22 mouse cellular contexts compared by ENCODE assay signal in the genomic region with DNA sequence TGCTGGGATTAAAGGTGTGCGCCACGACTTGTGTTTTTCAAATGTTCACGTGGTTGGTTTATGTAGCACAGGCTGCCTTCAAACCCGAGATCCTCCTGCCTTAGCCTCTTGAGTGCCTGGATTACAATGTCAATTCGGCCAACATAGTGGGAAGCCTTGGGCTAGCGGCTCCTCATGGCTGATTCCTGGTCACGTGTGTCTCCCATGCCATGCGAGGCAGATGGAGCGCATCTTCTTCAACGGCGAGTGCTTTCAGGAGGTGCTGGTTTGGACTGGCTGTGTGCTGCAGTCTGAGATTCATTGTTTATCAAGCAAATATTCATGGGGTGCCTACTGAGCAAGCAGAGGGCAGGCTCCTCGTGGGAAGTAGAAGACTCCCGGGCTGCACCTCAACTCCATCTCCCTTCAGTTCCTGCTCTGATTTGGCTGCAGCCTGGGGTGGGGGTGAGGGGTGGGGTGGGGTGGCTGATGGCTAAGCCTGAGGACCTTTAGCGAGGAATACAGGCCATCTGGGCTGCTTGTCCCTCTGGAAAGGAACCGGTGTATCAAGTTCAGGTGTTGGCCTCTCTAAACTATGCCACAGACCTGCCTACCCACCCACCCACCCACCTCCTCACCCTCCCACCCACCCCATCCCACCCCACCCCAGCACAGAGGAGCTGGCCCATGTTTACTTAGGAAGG. TPM values are rescaled to one million over a fixed set of nuclear protein-coding genes. Genes with fewer than 3 reads are reported as not detected.
DNase-seq lines count a peak whose midpoint lies in the region; ATAC-seq lines count a peak whose summit lies in the region.
"Had no signal": no experiment of that assay in that cellular context is flagged by ENCODE, and none has a peak within 500 bp of the region (broad histone marks: within the 10 kb centered on the region; RNA-seq: fewer than 3 reads in every experiment).

No protein-coding gene starts in this region.

- peaks cover 25% of the 10 kb centered on the region for H3K4me1 ChIP-seq in kidney, embryonic 15.5 days
- H3K4me1 ChIP-seq in intestine, embryonic 15.5 days (replicated peaks) = peaks cover 18% of the 10 kb centered on the region

- no peak overlapping the region for H3K9ac ChIP-seq in kidney, embryonic 15.5 days
- no peak overlapping the region for H3K9ac ChIP-seq in intestine, embryonic 15.5 days
- H3K9ac ChIP-seq: embryonic facial prominence, embryonic 13.5 days; hindbrain, embryonic 12.5 days had no signal

- no peak overlapping the region for H3K4me3 ChIP-seq in kidney, embryonic 15.5 days (replicated peaks)
- H3K4me3 ChIP-seq in intestine, embryonic 15.5 days (replicated peaks) = no peak overlapping the region
- H3K4me3 ChIP-seq: embryonic facial prominence, embryonic 13.5 days; heart, embryonic 10.5 days; hindbrain, embryonic 12.5 days; megakaryocyte, embryonic 14.5 days; myocyte had no signal

- no peaks in the 10 kb centered on the region for H3K27me3 ChIP-seq in kidney, embryonic 15.5 days
- H3K27me3 ChIP-seq in intestine, embryonic 15.5 days (replicated peaks) = no peaks in the 10 kb centered on the region
- H3K27me3 ChIP-seq: embryonic facial prominence, embryonic 13.5 days; hindbrain, embryonic 12.5 days had no signal

- DNase-seq in cerebellum, adult 9-11 months = peak; percentile 15
- no peak for DNase-seq in cerebellum, adult 11-12 months
- no peak for DNase-seq in kidney, postnatal 4 days
- DNase-seq in ES-CJ7 (ENCODE audit: low read depth, low spot score) = peak; percentile 26
- DNase-seq in layer of hippocampus, adult 11-12 months (ENCODE audit: low spot score) = no peak
- no peak for DNase-seq in adrenal gland, adult 8-10 months
- DNase-seq: heart, postnatal 10 days; kidney, postnatal 10 days; lung, postnatal 10 days; midbrain, embryonic 14.5 days; thymus, adult 2 months had no signal

- no peak for ATAC-seq in kidney, embryonic 15.5 days (replicated peaks; ENCODE audit: low FRiP score)
- peak; percentile 14; the same call in 1 of the 2 replicates for ATAC-seq in intestine, embryonic 15.5 days
- ATAC-seq: CD4-positive, CD25-positive, alpha-beta regulatory T cell, adult 4 months; inflammation-experienced regulatory T-cells, adult 6 months had no signal

- peak overlapping the region; percentile 48; the same call in 1 of the 2 replicates for H3K27ac ChIP-seq in kidney, embryonic 15.5 days
- peak overlapping the region; percentile 38; the same call in 1 of the 2 replicates for H3K27ac ChIP-seq in intestine, embryonic 15.5 days
- H3K27ac ChIP-seq: embryonic facial prominence, embryonic 13.5 days; heart, embryonic 10.5 days; hindbrain, embryonic 12.5 days had no signal

- H3K36me3 ChIP-seq in kidney, embryonic 15.5 days = no peaks in the 10 kb centered on the region
- no peaks in the 10 kb centered on the region for H3K36me3 ChIP-seq in intestine, embryonic 15.5 days
- H3K36me3 ChIP-seq: embryonic facial prominence, embryonic 13.5 days; G1E; heart, embryonic 10.5 days; hindbrain, embryonic 12.5 days had no signal

- WGBS in kidney, embryonic 15.5 days = 74% methylated on average over 15 of the region's 15 CpGs
- WGBS in intestine, embryonic 15.5 days = 63% methylated on average over 15 of the region's 15 CpGs

- H3K9me3 ChIP-seq in kidney, embryonic 15.5 days (replicated peaks) = no peaks in the 10 kb centered on the region
- no peaks in the 10 kb centered on the region for H3K9me3 ChIP-seq in intestine, embryonic 15.5 days
- H3K9me3 ChIP-seq: embryonic facial prominence, embryonic 13.5 days; G1E; heart, embryonic 10.5 days; hindbrain, embryonic 12.5 days; megakaryocyte, embryonic 14.5 days had no signal

- H3K4me2 ChIP-seq in kidney, embryonic 15.5 days = no peak overlapping the region
- no peak overlapping the region for H3K4me2 ChIP-seq in intestine, embryonic 15.5 days (replicated peaks)
- H3K4me2 ChIP-seq: embryonic facial prominence, embryonic 13.5 days; hindbrain, embryonic 12.5 days; liver, embryonic 11.5 days had no signal

RNA-seq across cellular contexts. Expression of a gene that starts 26.2 kb away (rescaled TPM):
- 120 and 126 TPM in 2 replicates for polyA plus RNA-seq in kidney, embryonic 15.5 days (2015; fragmentation: Nextera tagmentation; extraction: Ambion mirVana)
- 166 and 167 TPM in 2 replicates for polyA plus RNA-seq in intestine, embryonic 15.5 days (2015; fragmentation: Nextera tagmentation; extraction: Ambion mirVana)
- 100 to 1,000 TPM; 114 to 136 (median 132) TPM for total RNA-seq in adrenal gland, adult 8-10 months (2022)

Comparison
In these comparisons a context has a peak if more than half of its experiments do, and no peak if none do; other contexts are left out.
1. DNase-seq: peak in cerebellum, adult 9-11 months (single experiment) and ES-CJ7 (single experiment); none in cerebellum, adult 11-12 months (single experiment), kidney, postnatal 4 days (0 of 2), layer of hippocampus, adult 11-12 months (single experiment) and adrenal gland, adult 8-10 months (single experiment).